Mouse (Mus musculus) thymus, postnatal 14 days (tissue): ENCODE results near the gene Cdk11b.

Source experiments
- DNase-seq: peaks from one replicate; pipeline ENCODE4 v3.0.0; 2021

Gene Cdk11b

GRCm38 (mm10) chr4:155624338-155625291 lies at the start of gene Cdk11b:
Gene Cdk11b, plus strand, starts transcription at chr4:155624854.
- peak; percentile 96 for DNase-seq

- no peak for DNase-seq
Measured at GRCm38 (mm10) chr4:155574931-155575330, 49.7 kb upstream of the Cdk11b start.

- DNase-seq = no peak
Measured at GRCm38 (mm10) chr4:155575521-155575920, 49.1 kb upstream of the Cdk11b start.

GRCm38 (mm10) chr4:155577132-155577531 lies 47.5 kb upstream of the Cdk11b start:
- DNase-seq = no peak

- no peak for DNase-seq
Measured at GRCm38 (mm10) chr4:155577741-155578140, 46.9 kb upstream of the Cdk11b start.

GRCm38 (mm10) chr4:155578336-155579125 lies 46.1 kb upstream of the Cdk11b start:
- no peak for DNase-seq

GRCm38 (mm10) chr4:155580420-155580819 lies 44.2 kb upstream of the Cdk11b start:
- peak; percentile 63 for DNase-seq

- no peak for DNase-seq
Measured at GRCm38 (mm10) chr4:155582279-155582905, 42.3 kb upstream of the Cdk11b start.

GRCm38 (mm10) chr4:155589356-155589755 lies 35.3 kb upstream of the Cdk11b start:
- DNase-seq = no peak

- DNase-seq = no peak
Measured at GRCm38 (mm10) chr4:155591012-155591719, 33.5 kb upstream of the Cdk11b start.

GRCm38 (mm10) chr4:155593780-155594179 lies 30.9 kb upstream of the Cdk11b start:
- DNase-seq = no peak

- DNase-seq = no peak
Measured at GRCm38 (mm10) chr4:155595777-155596176, 28.9 kb upstream of the Cdk11b start.

- no peak for DNase-seq
Measured at GRCm38 (mm10) chr4:155596606-155597005, 28.0 kb upstream of the Cdk11b start.

- no peak for DNase-seq
Measured at GRCm38 (mm10) chr4:155598536-155598935, 26.1 kb upstream of the Cdk11b start.

- DNase-seq = no peak
Measured at GRCm38 (mm10) chr4:155599901-155600825, 24.5 kb upstream of the Cdk11b start.

GRCm38 (mm10) chr4:155601091-155601996 lies 23.3 kb upstream of the Cdk11b start, which contains the start of gene Slc35e2:
Gene Slc35e2, plus strand, starts transcription at chr4:155601416.
- DNase-seq = peak; percentile 95

- DNase-seq = no peak
Measured at GRCm38 (mm10) chr4:155601997-155602456, 22.6 kb upstream of the Cdk11b start.

- DNase-seq = no peak
Measured at GRCm38 (mm10) chr4:155602753-155603152, 21.9 kb upstream of the Cdk11b start.

- DNase-seq = no peak
Measured at GRCm38 (mm10) chr4:155603801-155604200, 20.9 kb upstream of the Cdk11b start.

- DNase-seq = no peak
Measured at GRCm38 (mm10) chr4:155605132-155605531, 19.5 kb upstream of the Cdk11b start.
